Mouse (Mus musculus) liver, embryonic 11.5 days (tissue): ENCODE measurements around the gene Npy2r. TPM values are rescaled to one million over a fixed set of nuclear protein-coding genes. Genes with fewer than 3 reads are reported as not detected.

Experiments
- polyA plus RNA-seq: library from polyadenylated mRNA; unstranded; fragments of >200 nt; fragmentation: Nextera tagmentation; extraction: Ambion mirVana; gene quantifications from 2 replicates; pipeline ENCODE4 v1.2.1, GENCODE M21; 2014

Npy2r gene
- polyA plus RNA-seq, 1 experiment from 2014 or later = 0.10 TPM

Other genes starting within 250 kb of the Npy2r start
- 1.5 and 1.8 TPM in 2 replicates for gene Map9, start 190.0 kb downstream of the Npy2r start, polyA plus RNA-seq